Mouse (Mus musculus) forebrain, embryonic 13.5 days (tissue): Measurements from ENCODE around the gene Panx3. TPM values are rescaled to one million over a fixed set of nuclear protein-coding genes. Genes with fewer than 3 reads are reported as not detected.
A peak's percentile ranks its signal among the peaks of the same experiment; 100 is the strongest.

ENCODE experiments used
- ATAC-seq: fragments of 200-750 bp; cut with Nextera tagmentation; 2 replicates; pipeline ENCODE4 v1.8.0; 2017
- H3K27ac ChIP-seq: fragments of 300-500 bp; sonication (generic); 2 replicates; pipeline ENCODE4 v1.5.1; 2015; ENCODE audit warnings: inconsistent platforms, mild to moderate bottlenecking, moderate library complexity
- H3K27me3 ChIP-seq: fragments of 300-500 bp; sonication (generic); 2 replicates; pipeline ENCODE4 v1.6.1; 2015; ENCODE audit warnings: mild to moderate bottlenecking, inconsistent platforms
- H3K36me3 ChIP-seq: fragments of 300-500 bp; sonication (generic); 2 replicates; pipeline ENCODE4 v1.6.1; 2015; ENCODE audit warnings: mild to moderate bottlenecking, inconsistent platforms; ENCODE audit not compliant: poor library complexity, severe bottlenecking
- H3K4me1 ChIP-seq: fragments of 300-500 bp; sonication (generic); 2 replicates; pipeline ENCODE4 v1.6.1; 2015; ENCODE audit warnings: inconsistent platforms
- H3K4me2 ChIP-seq: fragments of 300-500 bp; sonication (generic); 2 replicates; pipeline ENCODE4 v1.6.1; 2015; ENCODE audit warnings: inconsistent platforms, mild to moderate bottlenecking, moderate library complexity
- H3K4me3 ChIP-seq: fragments of 300-500 bp; sonication (generic); 2 replicates; pipeline ENCODE4 v1.5.1; 2015; ENCODE audit warnings: mild to moderate bottlenecking, inconsistent platforms
- H3K9ac ChIP-seq: fragments of 300-500 bp; sonication (generic); 2 replicates; pipeline ENCODE4 v1.6.1; 2015; ENCODE audit warnings: mild to moderate bottlenecking, inconsistent platforms
- H3K9me3 ChIP-seq: fragments of 300-500 bp; sonication (generic); replicated peaks from 2 replicates; pipeline ENCODE4 v1.6.1; 2016; ENCODE audit warnings: inconsistent platforms
- WGBS: fragments of 180-500 bp; shearing (Covaris S2); methylation state at CpG from one replicate; pipeline ENCODE4 v1.1.7; 2015; 5-methylcytosine and 5-hydroxymethylcytosine counted together
- polyA plus RNA-seq: library from polyadenylated mRNA; unstranded; fragments of >200 nt; fragmentation: Nextera tagmentation; extraction: Ambion mirVana; gene quantifications from 2 replicates; pipeline ENCODE4 v1.2.1, GENCODE M21; 2015

Gene Panx3
- polyA plus RNA-seq, 1 experiment from 2014 or later, result 0.18 TPM

DNA sequence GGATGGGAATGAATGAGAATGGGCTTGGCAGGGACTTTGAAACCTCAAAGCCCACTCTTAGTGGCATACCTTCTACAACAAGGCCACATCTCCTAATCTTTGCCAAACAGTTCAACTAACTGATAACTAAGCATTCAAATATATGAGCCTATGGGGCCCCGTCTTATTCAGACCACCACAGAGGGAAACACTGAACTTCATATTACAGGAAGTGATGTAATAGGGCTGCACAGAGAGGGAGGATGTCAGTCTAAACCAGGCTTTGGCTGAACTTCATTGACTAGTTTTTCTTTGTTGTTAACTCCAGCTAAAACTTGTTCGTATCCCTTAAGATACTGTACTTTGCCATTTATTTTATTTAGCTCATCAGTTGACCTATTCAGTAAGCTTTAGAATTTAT, 39.1 kb downstream of the Panx3 start:
- no peak for ATAC-seq
- Histone ChIP-seq H3K4me1 (peaks cover 19% of the 10 kb centered on the region), H3K4me3 (no peak overlapping the region), H3K9me3 (no peaks in the 10 kb centered on the region), H3K9ac (no peak overlapping the region), H3K36me3 (no peaks in the 10 kb centered on the region), H3K4me2 (no peak overlapping the region), H3K27ac (no peak overlapping the region), H3K27me3 (no peaks in the 10 kb centered on the region)
- WGBS, result 94% methylated on average over 2 of the region's 2 CpGs

DNA sequence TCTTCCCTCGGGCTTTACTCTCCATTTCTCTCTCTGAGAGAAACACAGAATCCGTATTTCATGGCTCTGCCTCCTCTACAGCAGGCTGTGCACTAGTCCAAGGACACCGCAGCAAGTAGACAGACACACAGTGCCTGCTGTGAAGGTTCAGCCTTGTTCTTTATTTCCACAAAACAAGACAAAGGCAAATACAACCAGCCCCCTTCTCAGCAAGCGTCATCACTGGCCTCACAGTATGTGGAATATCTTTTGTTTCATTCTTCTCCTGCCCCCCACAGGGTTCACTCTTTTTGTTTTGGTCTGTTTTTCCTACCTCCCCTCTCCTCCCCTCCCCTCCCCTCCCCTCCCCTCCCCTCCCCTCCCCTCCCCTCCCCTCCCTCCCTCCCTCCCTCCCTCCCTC, 40.5 kb downstream of the Panx3 start:
- H3K9me3 ChIP-seq, result no peaks in the 10 kb centered on the region
- no peaks in the 10 kb centered on the region for H3K27me3 ChIP-seq
- H3K36me3 ChIP-seq, result no peaks in the 10 kb centered on the region
- H3K9ac ChIP-seq, result no peak overlapping the region
- no peak overlapping the region for H3K4me2 ChIP-seq
- H3K27ac ChIP-seq, result no peak overlapping the region
- no peak for ATAC-seq
- 35% methylated on average over 4 of the region's 4 CpGs for WGBS
- peaks cover 24% of the 10 kb centered on the region for H3K4me1 ChIP-seq
- no peak overlapping the region for H3K4me3 ChIP-seq

DNA sequence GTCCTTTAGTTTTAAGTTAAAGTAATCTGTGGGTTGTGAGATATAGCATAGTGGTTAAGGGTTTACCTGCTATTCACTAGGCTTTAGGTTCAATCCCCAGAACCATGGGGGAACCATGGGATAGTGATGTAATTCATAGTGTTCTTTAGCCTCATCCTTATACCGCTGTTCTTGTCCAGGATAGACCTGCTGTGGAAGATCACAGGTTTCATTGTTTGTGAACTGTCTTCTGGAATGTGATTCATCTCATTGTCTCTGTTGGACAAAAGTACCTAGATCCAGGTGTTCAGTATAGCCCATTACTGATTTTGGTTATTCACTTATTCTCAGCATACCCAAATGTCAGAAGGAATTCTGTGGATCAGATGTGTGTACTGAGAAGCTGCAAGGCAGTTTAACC, 41.8 kb downstream of the Panx3 start:
- no peak overlapping the region for H3K27ac ChIP-seq
- no peak overlapping the region for H3K9ac ChIP-seq
- WGBS, result 96% methylated on average over 1 of the region's 1 CpGs
- no peak overlapping the region for H3K4me2 ChIP-seq
- no peaks in the 10 kb centered on the region for H3K36me3 ChIP-seq
- H3K27me3 ChIP-seq, result no peaks in the 10 kb centered on the region
- peaks cover 24% of the 10 kb centered on the region for H3K4me1 ChIP-seq
- ATAC-seq, result no peak
- no peaks in the 10 kb centered on the region for H3K9me3 ChIP-seq
- no peak overlapping the region for H3K4me3 ChIP-seq

DNA sequence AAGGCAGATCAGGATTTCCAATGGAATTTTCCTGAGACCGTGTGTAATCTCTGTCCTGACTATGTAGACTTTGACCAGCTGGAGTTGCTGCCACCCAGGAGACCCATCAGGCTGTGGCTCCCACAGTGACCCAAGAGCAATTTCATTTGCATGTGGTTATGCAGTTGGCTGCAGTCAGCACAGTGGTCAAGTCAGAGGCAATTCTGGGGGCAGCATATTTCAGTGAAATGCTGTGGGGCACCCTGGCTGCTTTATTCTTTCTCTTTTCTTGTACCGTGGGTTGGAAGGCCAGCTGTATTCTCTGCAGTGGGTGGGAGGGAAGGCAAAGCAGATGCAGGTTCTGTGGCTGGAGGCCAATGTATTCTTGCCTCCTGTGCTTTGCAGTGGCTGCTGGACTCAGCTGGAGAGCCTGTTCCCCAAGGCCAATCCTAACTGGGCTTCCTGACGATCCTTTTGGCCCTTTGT, 42.9 kb downstream of the Panx3 start:
- Histone ChIP-seq H3K27ac (peak overlapping the region; percentile 89), H3K9me3 (no peaks in the 10 kb centered on the region), H3K9ac (peak overlapping the region; percentile 56), H3K36me3 (no peaks in the 10 kb centered on the region), H3K4me3 (no peak overlapping the region), H3K27me3 (no peaks in the 10 kb centered on the region), H3K4me1 (peaks cover 32% of the 10 kb centered on the region), H3K4me2 (peak overlapping the region; percentile 48)
- 7% methylated on average over 3 of the region's 3 CpGs for WGBS
- ATAC-seq, result peak; percentile 44

DNA sequence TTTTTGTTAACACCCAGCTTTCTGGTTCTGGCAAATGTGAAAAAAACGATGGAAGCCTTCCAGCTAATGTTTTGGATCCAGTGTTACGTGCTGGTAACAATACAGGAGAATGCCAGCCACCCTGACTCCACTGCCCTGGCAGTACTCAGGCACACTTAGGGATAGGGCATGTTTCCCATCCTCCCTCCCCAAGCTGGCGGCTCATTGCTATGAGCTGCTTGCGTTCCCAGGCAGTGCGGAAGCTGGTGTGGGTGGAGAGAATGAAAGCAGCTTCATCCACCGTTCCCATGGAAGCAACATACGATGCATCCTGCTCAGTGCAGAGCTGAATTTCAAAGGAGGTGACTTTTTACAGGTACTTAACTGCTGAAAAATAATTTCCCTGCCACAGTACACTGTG, 43.4 kb downstream of the Panx3 start:
- peak; percentile 92 for ATAC-seq
- Histone ChIP-seq H3K9me3 (no peaks in the 10 kb centered on the region), H3K36me3 (no peaks in the 10 kb centered on the region), H3K9ac (peak overlapping the region; percentile 56), H3K27me3 (no peaks in the 10 kb centered on the region), H3K27ac (peak overlapping the region; percentile 89), H3K4me1 (peaks cover 32% of the 10 kb centered on the region), H3K4me3 (no peak overlapping the region), H3K4me2 (peak overlapping the region; percentile 48)
- 9% methylated on average over 7 of the region's 7 CpGs for WGBS

DNA sequence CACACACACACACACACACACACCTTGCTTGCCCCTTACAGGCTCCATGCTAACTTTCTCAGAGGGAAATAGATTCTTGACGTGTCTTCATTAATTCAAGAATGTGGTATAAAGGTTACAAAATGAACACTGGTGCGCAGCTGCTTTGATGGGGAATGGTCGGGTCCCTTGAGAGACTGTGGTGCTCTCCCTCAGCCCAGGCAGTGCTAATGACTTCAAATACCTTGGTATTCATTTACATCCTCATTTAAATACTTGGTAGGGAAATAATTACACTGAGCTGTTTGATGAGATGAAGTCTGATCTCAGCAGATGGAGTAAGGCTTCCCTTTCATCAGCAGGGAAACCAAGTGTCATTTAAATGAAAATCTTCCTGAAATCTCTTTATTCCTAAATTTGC, 43.9 kb downstream of the Panx3 start:
- Histone ChIP-seq H3K9ac (no peak overlapping the region), H3K27me3 (no peaks in the 10 kb centered on the region), H3K4me1 (peaks cover 32% of the 10 kb centered on the region), H3K27ac (peak overlapping the region; percentile 89), H3K4me2 (peak overlapping the region; percentile 48; the same call in 1 of the 2 replicates), H3K4me3 (no peak overlapping the region), H3K36me3 (no peaks in the 10 kb centered on the region), H3K9me3 (no peaks in the 10 kb centered on the region)
- ATAC-seq, result peak; percentile 85
- WGBS, result 13% methylated on average over 3 of the region's 3 CpGs

DNA sequence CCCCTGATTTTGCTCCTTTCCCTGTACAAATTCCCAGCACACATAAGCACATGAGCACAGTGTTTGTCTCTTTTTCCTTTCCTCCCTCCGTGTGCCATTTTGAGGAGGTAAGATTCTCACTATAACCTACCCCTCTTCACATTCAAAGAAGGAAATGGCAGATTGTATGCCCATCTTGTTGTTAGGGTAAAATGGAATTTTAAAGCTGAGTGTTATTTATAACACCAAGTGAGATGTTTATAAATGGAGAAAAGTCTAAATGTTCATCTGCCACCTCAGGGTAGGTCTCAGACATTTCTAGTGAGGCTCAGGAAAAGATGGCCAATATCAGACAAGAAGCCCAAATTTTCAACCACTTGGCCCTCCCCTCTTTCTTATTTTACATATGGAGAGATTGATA, 44.5 kb downstream of the Panx3 start:
- 76% methylated on average over 1 of the region's 1 CpGs for WGBS
- no peak overlapping the region for H3K4me3 ChIP-seq
- H3K36me3 ChIP-seq, result no peaks in the 10 kb centered on the region
- H3K9me3 ChIP-seq, result no peaks in the 10 kb centered on the region
- ATAC-seq, result no peak
- H3K9ac ChIP-seq, result no peak overlapping the region
- 0 out of 2 replicates have a peak overlapping the region, but pooled peaks have one; percentile 8 for H3K27ac ChIP-seq
- peaks cover 32% of the 10 kb centered on the region for H3K4me1 ChIP-seq
- H3K27me3 ChIP-seq, result no peaks in the 10 kb centered on the region
- no peak overlapping the region for H3K4me2 ChIP-seq

DNA sequence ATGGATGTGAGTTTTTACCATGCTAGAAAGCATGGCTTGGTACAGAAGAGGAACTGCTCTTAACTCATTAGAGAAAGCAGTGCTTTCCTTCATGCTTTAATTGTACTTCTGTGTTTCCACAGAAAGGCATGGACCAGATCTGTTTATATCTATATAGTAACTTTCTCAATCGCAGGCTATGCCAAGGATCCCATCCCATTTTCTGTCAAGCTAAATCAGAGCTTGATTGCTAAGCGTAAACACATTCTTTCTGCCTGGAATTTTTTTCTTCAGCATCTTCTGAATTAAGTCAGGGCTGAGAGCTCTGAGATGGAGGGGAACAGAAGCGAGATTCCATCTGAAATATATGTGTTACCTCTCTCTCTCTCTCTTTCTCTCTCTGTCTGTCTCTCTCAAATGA, 45.1 kb downstream of the Panx3 start:
- H3K27ac ChIP-seq, result no peak overlapping the region
- WGBS, result 79% methylated on average over 3 of the region's 3 CpGs
- no peak for ATAC-seq

DNA sequence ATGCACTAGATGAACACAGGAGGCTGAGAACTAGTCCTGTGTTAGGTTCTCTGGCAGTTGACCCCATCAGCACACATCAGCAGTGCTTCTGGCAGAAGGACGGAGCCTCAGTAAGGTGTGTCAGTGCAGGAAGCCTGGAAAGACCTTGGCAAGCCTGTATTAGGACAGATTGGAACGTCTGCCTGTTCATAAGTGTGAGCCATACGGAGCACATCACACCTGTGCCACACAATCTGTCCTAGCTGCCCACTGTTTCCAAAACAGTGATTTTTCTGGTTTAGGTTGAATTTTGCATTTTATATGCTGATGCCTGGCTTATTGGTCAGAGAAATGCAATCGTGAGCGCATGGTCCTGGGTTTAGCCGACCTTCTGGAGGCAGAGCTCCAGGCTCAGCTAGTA, 47.7 kb downstream of the Panx3 start:
- H3K9me3 ChIP-seq, result no peaks in the 10 kb centered on the region
- H3K27me3 ChIP-seq, result no peaks in the 10 kb centered on the region
- no peak overlapping the region for H3K4me2 ChIP-seq
- H3K27ac ChIP-seq, result no peak overlapping the region
- WGBS, result 83% methylated on average over 6 of the region's 6 CpGs
- no peak overlapping the region for H3K4me3 ChIP-seq
- H3K4me1 ChIP-seq, result peaks cover 26% of the 10 kb centered on the region
- ATAC-seq, result no peak
- H3K9ac ChIP-seq, result no peak overlapping the region
- no peaks in the 10 kb centered on the region for H3K36me3 ChIP-seq

More for the DNA sequence above, 45.1 kb downstream of the Panx3 start:
- H3K36me3 ChIP-seq, result no peaks in the 10 kb centered on the region
- peaks cover 32% of the 10 kb centered on the region for H3K4me1 ChIP-seq
- no peaks in the 10 kb centered on the region for H3K27me3 ChIP-seq
- no peak overlapping the region for H3K9ac ChIP-seq
- no peak overlapping the region for H3K4me3 ChIP-seq
- H3K4me2 ChIP-seq, result no peak overlapping the region
- H3K9me3 ChIP-seq, result no peaks in the 10 kb centered on the region

DNA sequence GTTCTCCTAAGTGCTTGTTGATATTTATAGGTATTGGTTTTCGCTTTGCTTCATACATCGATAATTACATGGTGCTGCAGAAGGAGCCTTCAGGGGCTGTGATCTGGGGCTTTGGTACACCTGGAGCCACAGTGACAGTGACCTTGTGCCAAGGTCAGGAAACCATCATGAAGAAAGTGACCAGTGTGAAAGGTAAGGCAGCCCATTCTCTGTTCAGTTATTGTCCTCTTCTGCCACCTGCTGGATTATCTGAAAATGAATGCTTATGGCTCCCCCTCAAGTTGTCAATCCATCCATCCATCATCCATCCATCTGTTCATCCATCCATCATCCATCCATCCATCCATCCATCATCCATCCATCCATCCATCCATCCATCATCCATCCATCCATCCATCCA, 52.3 kb downstream of the Panx3 start:
- Histone ChIP-seq H3K36me3 (no peaks in the 10 kb centered on the region), H3K4me3 (no peak overlapping the region), H3K27me3 (no peaks in the 10 kb centered on the region), H3K4me2 (no peak overlapping the region), H3K9ac (no peak overlapping the region), H3K27ac (no peak overlapping the region), H3K9me3 (no peaks in the 10 kb centered on the region), H3K4me1 (peaks cover 10% of the 10 kb centered on the region)
- no peak for ATAC-seq
- WGBS, result 59% methylated on average over 2 of the region's 2 CpGs

DNA sequence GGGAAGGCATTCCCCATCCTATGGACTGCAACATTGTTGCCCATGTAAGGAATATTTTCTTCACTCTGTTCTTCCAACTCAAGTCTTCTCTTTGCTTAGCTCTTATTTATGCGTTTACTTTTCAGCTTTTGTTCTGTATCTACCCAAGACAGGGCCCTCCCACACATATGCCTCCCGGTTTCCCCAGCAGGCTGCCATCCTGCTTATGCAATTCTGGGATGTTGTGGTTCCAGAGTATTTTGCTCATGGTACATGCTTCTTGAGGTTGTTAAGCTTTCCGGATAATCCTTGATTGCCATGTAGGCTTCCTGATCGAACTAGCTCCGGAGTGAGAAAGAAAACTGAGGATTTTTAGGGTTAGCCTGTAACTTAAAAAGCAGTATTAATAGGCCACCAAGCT, 53.8 kb downstream of the Panx3 start:
- H3K4me3 ChIP-seq, result no peak overlapping the region
- H3K4me1 ChIP-seq, result peaks cover 7% of the 10 kb centered on the region
- WGBS, result 65% methylated on average over 5 of the region's 5 CpGs
- no peak for ATAC-seq
- H3K27me3 ChIP-seq, result no peaks in the 10 kb centered on the region
- H3K9ac ChIP-seq, result no peak overlapping the region
- H3K36me3 ChIP-seq, result no peaks in the 10 kb centered on the region
- H3K4me2 ChIP-seq, result no peak overlapping the region
- H3K27ac ChIP-seq, result no peak overlapping the region
- no peaks in the 10 kb centered on the region for H3K9me3 ChIP-seq

DNA sequence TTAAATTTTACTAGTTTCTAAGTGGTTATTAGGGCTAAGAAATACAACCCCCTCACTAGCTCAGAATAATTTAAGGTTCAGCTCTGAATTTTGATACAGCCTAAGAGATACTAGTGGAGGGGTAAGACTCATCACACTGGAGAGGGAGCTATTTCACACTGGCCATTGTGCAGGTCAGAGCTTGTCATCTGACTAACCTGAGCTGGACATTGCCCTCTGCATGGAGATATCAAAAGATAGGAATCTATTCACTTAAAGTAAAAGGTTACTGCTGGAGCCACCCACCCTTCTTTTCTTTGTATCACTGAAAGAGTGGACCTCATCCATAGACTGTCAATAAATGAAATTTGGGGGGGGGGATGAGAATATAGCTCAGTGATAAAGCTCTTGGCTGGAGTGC, 54.7 kb downstream of the Panx3 start:
- no peaks in the 10 kb centered on the region for H3K27me3 ChIP-seq
- H3K9me3 ChIP-seq, result no peaks in the 10 kb centered on the region
- H3K27ac ChIP-seq, result 0 out of 2 replicates have a peak overlapping the region, but pooled peaks have one; percentile 40
- 0 out of 2 replicates have a peak, but pooled peaks have one; percentile 3 for ATAC-seq
- no peaks in the 10 kb centered on the region for H3K36me3 ChIP-seq
- no peak overlapping the region for H3K9ac ChIP-seq
- H3K4me1 ChIP-seq, result peaks cover 7% of the 10 kb centered on the region
- H3K4me2 ChIP-seq, result peak overlapping the region; percentile 72
- peak overlapping the region; percentile 65; the same call in 1 of the 2 replicates for H3K4me3 ChIP-seq

DNA sequence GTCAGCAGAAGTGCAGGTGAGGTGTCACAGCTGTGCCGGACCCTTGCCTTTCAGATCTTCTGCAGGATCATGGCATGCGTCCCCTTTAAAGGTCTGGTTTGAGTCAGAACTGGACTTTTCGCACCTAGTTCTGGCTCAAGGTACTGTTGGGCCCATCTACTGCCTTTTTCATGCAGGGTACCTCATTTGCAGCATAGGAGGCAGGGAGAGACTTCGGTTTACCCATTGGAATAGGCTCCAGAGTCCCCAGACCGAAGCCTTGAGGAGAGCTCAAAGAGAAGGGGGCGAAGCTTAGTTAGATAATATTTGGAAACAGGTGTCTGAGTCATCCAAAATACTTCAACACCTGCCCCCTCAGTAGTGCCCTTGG, 55.1 kb downstream of the Panx3 start:
- Histone ChIP-seq H3K4me2 (peak overlapping the region; percentile 72), H3K27me3 (no peaks in the 10 kb centered on the region), H3K4me3 (peak overlapping the region; percentile 65), H3K36me3 (no peaks in the 10 kb centered on the region), H3K9ac (peak overlapping the region; percentile 83), H3K27ac (0 out of 2 replicates have a peak overlapping the region, but pooled peaks have one; percentile 40), H3K4me1 (peaks cover 7% of the 10 kb centered on the region), H3K9me3 (no peaks in the 10 kb centered on the region)
- no peak for ATAC-seq
- WGBS, result 17% methylated on average over 6 of the region's 6 CpGs
